Mouse (Mus musculus) gastrocnemius, postnatal 14 days (tissue): ENCODE results near the gene Gcn1l1. TPM values are rescaled to one million over a fixed set of nuclear protein-coding genes. Genes with fewer than 3 reads are reported as not detected.
"Not testable (repeated sequence)": the region's sequence is repeated elsewhere in the genome, so short reads cannot be mapped to it uniquely, and the experiment has no call there.

Source experiments
- DNase-seq: peaks from one replicate; pipeline ENCODE4 v3.0.0; 2021; ENCODE audit warnings: mixed read lengths
- intact Hi-C: fragments of 180-260 bp; cut with DNase I; formaldehyde crosslinking; loops from one replicate; pipeline ENCODE4 v1.15.1; 2025; ENCODE audit warnings: low total_unique reads
- total RNA-seq, 2 experiments: library from RNA; stranded (reverse); gene quantifications; 2 replicates each; pipeline ENCODE4 v1.2.3; 2021

The Gcn1l1 gene
- total RNA-seq, 2 experiments from 2014 or later = 28.7 to 31.3 TPM

- intact Hi-C loops = loop anchor here (5.0 kb wide), 1 partner anchor 52 kb away; no protein-coding TSS in a partner anchor
Measured at GRCm38 (mm10) chr5:115554536-115555291, 10.3 kb upstream of the Gcn1l1 start.

GRCm38 (mm10) chr5:115556217-115556616 is 8.8 kb upstream of the Gcn1l1 start:
- peak; percentile 67 for DNase-seq
- intact Hi-C loops = no loop called here

More at GRCm38 (mm10) chr5:115554536-115555291, 10.3 kb upstream of the Gcn1l1 start:
- DNase-seq = no peak

GRCm38 (mm10) chr5:115558182-115558794 is 6.8 kb upstream of the Gcn1l1 start:
- intact Hi-C loops = no loop called here
- no peak for DNase-seq

GRCm38 (mm10) chr5:115559237-115560101 is 5.6 kb upstream of the Gcn1l1 start, which contains the start of gene Rplp0:
Gene Rplp0 (plus strand): TSS chr5:115559467.
- intact Hi-C loops = no loop called here
- peak; percentile 99 for DNase-seq

- no peak for DNase-seq
- intact Hi-C loops = no loop called here
Measured at GRCm38 (mm10) chr5:115560336-115560905, 4.6 kb upstream of the Gcn1l1 start.

- DNase-seq = no peak
- intact Hi-C loops = no loop called here
Measured at GRCm38 (mm10) chr5:115563771-115564585, 1.1 kb upstream of the Gcn1l1 start.

GRCm38 (mm10) chr5:115565403-115565802 is 349 bp downstream of the Gcn1l1 start:
- intact Hi-C loops = no loop called here
- DNase-seq = no peak

GRCm38 (mm10) chr5:115568681-115569080 is 3.6 kb downstream of the Gcn1l1 start:
- no peak for DNase-seq
- intact Hi-C loops = no loop called here

GRCm38 (mm10) chr5:115569308-115569707 is 4.3 kb downstream of the Gcn1l1 start:
- intact Hi-C loops = no loop called here
- no peak for DNase-seq

GRCm38 (mm10) chr5:115569721-115570120 is 4.7 kb downstream of the Gcn1l1 start:
- intact Hi-C loops = no loop called here
- DNase-seq = no peak

GRCm38 (mm10) chr5:115571086-115571485 is 6.0 kb downstream of the Gcn1l1 start:
- intact Hi-C loops = no loop called here

GRCm38 (mm10) chr5:115572679-115573535 is 7.9 kb downstream of the Gcn1l1 start:
- intact Hi-C loops = no loop called here
- no peak for DNase-seq

More at GRCm38 (mm10) chr5:115571086-115571485, 6.0 kb downstream of the Gcn1l1 start:
- DNase-seq = no peak

- peak; percentile 51 for DNase-seq
- intact Hi-C loops = no loop called here
Measured at GRCm38 (mm10) chr5:115574992-115575391, 9.9 kb downstream of the Gcn1l1 start.

- intact Hi-C loops = not testable (repeated sequence)
Measured at GRCm38 (mm10) chr5:115577686-115578085, 12.6 kb downstream of the Gcn1l1 start.

GRCm38 (mm10) chr5:115578922-115579321 is 13.9 kb downstream of the Gcn1l1 start:
- intact Hi-C loops = no loop called here
- no peak for DNase-seq

More at GRCm38 (mm10) chr5:115577686-115578085, 12.6 kb downstream of the Gcn1l1 start:
- not testable (repeated sequence) for DNase-seq

- DNase-seq = no peak
- intact Hi-C loops = no loop called here
Measured at GRCm38 (mm10) chr5:115579363-115579762, 14.3 kb downstream of the Gcn1l1 start.

- no peak for DNase-seq
- intact Hi-C loops = no loop called here
Measured at GRCm38 (mm10) chr5:115580229-115581001, 15.4 kb downstream of the Gcn1l1 start.
